Mouse (Mus musculus) gastrocnemius, postnatal 10 days (tissue): ENCODE measurements around the gene Asf1b. TPM values are rescaled to one million over a fixed set of nuclear protein-coding genes. Genes with fewer than 3 reads are reported as not detected.
"Not testable (repeated sequence)": the region's sequence is repeated elsewhere in the genome, so short reads cannot be mapped to it uniquely, and the experiment has no call there.

Experiments
- DNase-seq: peaks from one replicate; pipeline ENCODE4 v3.0.0; 2021; ENCODE audit warnings: mixed read lengths
- total RNA-seq, 2 experiments: library from RNA; stranded (reverse); gene quantifications; 2 replicates each; pipeline ENCODE4 v1.2.3; 2021

The Asf1b gene
- total RNA-seq, 2 experiments from 2014 or later, result 6.5 to 7.3 TPM

GRCm38 (mm10) chr8:83964015-83964765, 8.9 kb downstream of the Asf1b start:
- peak; percentile 38 for DNase-seq

GRCm38 (mm10) chr8:83967701-83968100, 12.4 kb downstream of the Asf1b start:
- no peak for DNase-seq

- DNase-seq, result no peak
Measured at GRCm38 (mm10) chr8:83971121-83971520, 15.8 kb downstream of the Asf1b start.

GRCm38 (mm10) chr8:83971661-83972060, 16.4 kb downstream of the Asf1b start:
- DNase-seq, result no peak

GRCm38 (mm10) chr8:83972150-83973120, 17.1 kb downstream of the Asf1b start, which contains the start of gene Prkaca:
TSS of gene Prkaca (plus strand) at chr8:83972993.
- DNase-seq, result peak; percentile 94

GRCm38 (mm10) chr8:83973161-83974031, 18.1 kb downstream of the Asf1b start:
- DNase-seq, result peak; percentile 50

GRCm38 (mm10) chr8:83974521-83974920, 19.2 kb downstream of the Asf1b start:
- DNase-seq, result no peak

GRCm38 (mm10) chr8:83976101-83976630, 20.9 kb downstream of the Asf1b start:
- DNase-seq, result no peak

- no peak for DNase-seq
Measured at GRCm38 (mm10) chr8:83976779-83977350, 21.6 kb downstream of the Asf1b start.

GRCm38 (mm10) chr8:83977646-83978045, 22.3 kb downstream of the Asf1b start:
- no peak for DNase-seq

GRCm38 (mm10) chr8:83978200-83978599, 22.9 kb downstream of the Asf1b start:
- DNase-seq, result no peak

GRCm38 (mm10) chr8:83980250-83980649, 24.9 kb downstream of the Asf1b start:
- DNase-seq, result peak; percentile 56

GRCm38 (mm10) chr8:83980845-83981244, 25.5 kb downstream of the Asf1b start:
- peak; percentile 73 for DNase-seq

- DNase-seq, result no peak
Measured at GRCm38 (mm10) chr8:83981533-83981932, 26.2 kb downstream of the Asf1b start.

GRCm38 (mm10) chr8:83982449-83982848, 27.1 kb downstream of the Asf1b start:
- DNase-seq, result no peak

- DNase-seq, result not testable (repeated sequence)
Measured at GRCm38 (mm10) chr8:83983222-83983621, 27.9 kb downstream of the Asf1b start.

- DNase-seq, result no peak
Measured at GRCm38 (mm10) chr8:83989243-83989642, 33.9 kb downstream of the Asf1b start.

GRCm38 (mm10) chr8:83990170-83990569, 34.9 kb downstream of the Asf1b start:
- DNase-seq, result no peak

GRCm38 (mm10) chr8:83992488-83992887, 37.2 kb downstream of the Asf1b start:
- DNase-seq, result no peak

- DNase-seq, result no peak
Measured at GRCm38 (mm10) chr8:83994030-83994429, 38.7 kb downstream of the Asf1b start.

- DNase-seq, result no peak
Measured at GRCm38 (mm10) chr8:83995973-83996372, 40.7 kb downstream of the Asf1b start.
